Mouse (Mus musculus) colon, adult 2 months (tissue): ENCODE measurements around the gene Frrs1l. TPM values are rescaled to one million over a fixed set of nuclear protein-coding genes. Genes with fewer than 3 reads are reported as not detected.

ENCODE experiments used
- polyA plus RNA-seq: library from polyadenylated mRNA; depleted of rRNA; stranded (reverse); fragments of >200 nt; gene quantifications from 2 replicates; pipeline ENCODE4 v1.2.3, GENCODE M21; 2012; rRNA removed

Gene Frrs1l
- 0.09 TPM in 2 replicates for polyA plus RNA-seq

DNA sequence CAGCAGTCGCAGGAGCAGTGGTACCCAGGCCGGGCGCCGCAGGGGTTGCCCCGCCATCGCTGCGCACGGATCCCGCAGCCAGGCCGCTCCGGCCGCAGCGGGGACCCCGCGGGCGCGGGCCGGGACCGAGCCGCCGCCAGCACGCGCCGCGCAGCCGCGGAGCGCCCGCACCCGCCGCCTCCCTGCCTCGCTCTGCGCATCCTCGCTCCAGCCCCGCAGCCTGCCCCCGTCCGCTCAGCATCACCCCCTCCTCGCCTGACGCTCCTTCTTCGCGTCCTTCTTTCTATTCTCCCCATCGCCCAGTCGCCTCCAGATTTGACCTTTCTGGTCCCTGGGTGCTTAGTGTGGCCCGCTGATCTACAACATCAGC, at the start of gene Frrs1l:
Gene Frrs1l (minus strand): TSS at position 177 of the 370 bp plus-strand sequence.

GRCm38 (mm10) chr4:56946641-56947640, 43.2 kb downstream of the Frrs1l start, which contains the start of gene Tmem245:
Gene Tmem245, minus strand, starts transcription at chr4:56947437.

Other genes with a start within 250 kb of the Frrs1l start
- 0.07 and 0.09 TPM in 2 replicates for gene Actl7b, start 248.9 kb downstream of the Frrs1l start, polyA plus RNA-seq
- gene Actl7a, start 247.0 kb downstream of the Frrs1l start, polyA plus RNA-seq: not detected in 2 replicates
- gene Elp1, start 188.1 kb downstream of the Frrs1l start, polyA plus RNA-seq: 5.2 and 6.4 TPM in 2 replicates
- 1.4 and 2.6 TPM in 2 replicates for gene Fam206a, start 188.0 kb downstream of the Frrs1l start, polyA plus RNA-seq
- 3.7 and 4.1 TPM in 2 replicates for gene Ctnnal1, start 125.2 kb downstream of the Frrs1l start, polyA plus RNA-seq
- 5.6 and 7.6 TPM in 2 replicates for gene Tmem245, start 43.0 kb downstream of the Frrs1l start, polyA plus RNA-seq
- 68.8 and 77.1 TPM in 2 replicates for gene Epb41l4b, start 153.0 kb upstream of the Frrs1l start, polyA plus RNA-seq